Mouse (Mus musculus) left cerebral cortex, adult 2 months (tissue): ENCODE measurements around the gene Phkg1. TPM values are rescaled to one million over a fixed set of nuclear protein-coding genes. Genes with fewer than 3 reads are reported as not detected.
A peak's percentile ranks its signal among the peaks of the same experiment; 100 is the strongest.
"Not testable (repeated sequence)": the region's sequence is repeated elsewhere in the genome, so short reads cannot be mapped to it uniquely, and the experiment has no call there.

Source experiments
- DNase-seq, 2 experiments: peaks; one replicate each; pipeline ENCODE4 v3.0.0; 2021 to 2022; ENCODE audit warnings: low spot score in 2 of 2, mixed read lengths in 1 of 2; ENCODE audit errors: extremely low spot score in 1 of 2
- H3K27ac ChIP-seq: fragments of 200-600 bp; 2 replicates; pipeline ENCODE4 v1.8.1; 2022
- H3K4me3 ChIP-seq: fragments of 200-600 bp; 2 replicates; pipeline ENCODE4 v1.8.1; 2022
- CTCF ChIP-seq: fragments of 200-600 bp; IDR thresholded peaks from 2 replicates; pipeline ENCODE4 v1.8.1; 2022; ENCODE audit warnings: antibody characterized with exemption, mild to moderate bottlenecking, moderate library complexity
- intact Hi-C: fragments of 180-260 bp; cut with DNase I; formaldehyde crosslinking; loops from one replicate; pipeline ENCODE4 v1.15.1; 2025
- total RNA-seq, 2 experiments: library from RNA; stranded (reverse); gene quantifications; 2 replicates each; pipeline ENCODE4 v1.2.3; 2021

Phkg1 gene
- total RNA-seq, 2 experiments from 2014 or later: 14.5 to 16.8 TPM

GRCm38 (mm10) chr5:129895198-129896088, 2.9 kb downstream of the Phkg1 start, which contains the start of gene Zbed5:
Gene Zbed5, plus strand, starts transcription at chr5:129895723.
- peak; percentile 82 to 89 for DNase-seq
- intact Hi-C loops: no loop called here
- Histone ChIP-seq H3K27ac (no peak within 1 kb of the TSS), H3K4me3 (peak within 1 kb of the TSS; percentile 77)
- no peak for TF ChIP-seq CTCF

- DNase-seq, intact Hi-C loops, H3K27ac ChIP-seq, H3K4me3 ChIP-seq: not testable (repeated sequence)
These were observed 8.0 kb downstream of the Phkg1 start for GRCm38 (mm10) chr5:129890390-129890789.

GRCm38 (mm10) chr5:129886911-129887636, 11.3 kb downstream of the Phkg1 start, which contains the start of gene Chchd2:
Gene Chchd2, minus strand, starts transcription at chr5:129887470.
- no peak for TF ChIP-seq CTCF
- Histone ChIP-seq H3K27ac (peak within 1 kb of the TSS; percentile 96), H3K4me3 (peak within 1 kb of the TSS; percentile 97)
- DNase-seq: peak; percentile 89 to 93
- intact Hi-C loops: no loop called here

GRCm38 (mm10) chr5:129886271-129886670, 12.1 kb downstream of the Phkg1 start:
- Histone ChIP-seq H3K4me3 (peak overlapping the region; percentile 97), H3K27ac (peak overlapping the region; percentile 96)

GRCm38 (mm10) chr5:129879888-129880287, 18.5 kb downstream of the Phkg1 start:
- no peak for DNase-seq
- Histone ChIP-seq H3K4me3 (no peak overlapping the region), H3K27ac (no peak overlapping the region)
- intact Hi-C loops: loop anchor here (2.0 kb wide), 1 partner anchor 15 kb away; no protein-coding TSS in a partner anchor
- no peak for TF ChIP-seq CTCF

More at GRCm38 (mm10) chr5:129886271-129886670, 12.1 kb downstream of the Phkg1 start:
- DNase-seq: no peak
- no peak for TF ChIP-seq CTCF
- intact Hi-C loops: no loop called here

- TF ChIP-seq CTCF: peak; percentile 50
- H3K4me3 ChIP-seq: peak overlapping the region; percentile 6; the same call in 1 of the 2 replicates
- H3K27ac ChIP-seq: peak overlapping the region; percentile 69
- DNase-seq: peak; percentile 23 to 47
- intact Hi-C loops: no loop called here
These were observed 19.4 kb downstream of the Phkg1 start for GRCm38 (mm10) chr5:129878946-129879345.

- no peak for TF ChIP-seq CTCF
- peak; percentile 19 to 28 for DNase-seq
- H3K27ac ChIP-seq: peak overlapping the region; percentile 69
- intact Hi-C loops: no loop called here
- no peak overlapping the region for H3K4me3 ChIP-seq
These were observed 20.5 kb downstream of the Phkg1 start for GRCm38 (mm10) chr5:129877731-129878455.

GRCm38 (mm10) chr5:129875098-129875497, 23.3 kb downstream of the Phkg1 start:
- no peak for DNase-seq
- TF ChIP-seq CTCF: no peak
- Histone ChIP-seq H3K4me3 (no peak overlapping the region), H3K27ac (no peak overlapping the region)
- intact Hi-C loops: no loop called here

- intact Hi-C loops: no loop called here
- no peak for TF ChIP-seq CTCF
- no peak overlapping the region for H3K4me3 ChIP-seq
- no peak for DNase-seq
- H3K27ac ChIP-seq: no peak overlapping the region
These were observed 24.4 kb downstream of the Phkg1 start for GRCm38 (mm10) chr5:129873942-129874341.

GRCm38 (mm10) chr5:129871238-129871637, 27.1 kb downstream of the Phkg1 start:
- DNase-seq: no peak

GRCm38 (mm10) chr5:129869238-129869995, 28.9 kb downstream of the Phkg1 start:
- Histone ChIP-seq H3K4me3 (no peak overlapping the region), H3K27ac (no peak overlapping the region)
- no peak for DNase-seq
- TF ChIP-seq CTCF: no peak
- intact Hi-C loops: no loop called here

More at GRCm38 (mm10) chr5:129871238-129871637, 27.1 kb downstream of the Phkg1 start:
- H3K4me3 ChIP-seq: no peak overlapping the region
- TF ChIP-seq CTCF: no peak
- intact Hi-C loops: no loop called here
- H3K27ac ChIP-seq: no peak overlapping the region
